ENCODE assay signal across 13 mouse cellular contexts in genomic region chr5:107272252-107273028, GRCm38 (mm10). TPM values are rescaled to one million over a fixed set of nuclear protein-coding genes. Genes with fewer than 3 reads are reported as not detected.
DNase-seq lines count a peak whose midpoint lies in the region; ATAC-seq and TF ChIP-seq lines count a peak whose summit lies in the region.
"Had no signal": no experiment of that assay in that cellular context is flagged by ENCODE, and none has a peak within 500 bp of the region (broad histone marks: within the 10 kb centered on the region; RNA-seq: fewer than 3 reads in every experiment).

No protein-coding gene starts in this region.

- TF ChIP-seq POLR2A in lung, adult 2 months (IDR thresholded peaks at IDR 0.05; ENCODE audit: borderline replicate concordance, extremely low read depth, low read depth, low read length) = no peak

- ATAC-seq in hindbrain, embryonic 16.5 days = no peak
- no peak; the same call in 1 of the 2 replicates for ATAC-seq in forebrain, embryonic 11.5 days (replicated peaks; ENCODE audit: low FRiP score)

- H3K4me2 ChIP-seq in hindbrain, embryonic 16.5 days (ENCODE audit: low read length) = no peak overlapping the region
- H3K4me2 ChIP-seq in forebrain, embryonic 11.5 days (ENCODE audit: low read depth, low read length, severe bottlenecking) = no peak overlapping the region
- H3K4me2 ChIP-seq: hindbrain, embryonic 15.5 days had no signal

- H3K4me1 ChIP-seq in lung, adult 2 months (ENCODE audit: control insufficient read depth, insufficient read depth, low read length) = peaks cover 21% of the 10 kb centered on the region
- peaks cover 4% of the 10 kb centered on the region for H3K4me1 ChIP-seq in hindbrain, embryonic 16.5 days (ENCODE audit: control insufficient read depth, insufficient read depth, low read depth, low read length)
- peaks cover 4% of the 10 kb centered on the region; the same call in 1 of the 2 replicates for H3K4me1 ChIP-seq in forebrain, embryonic 11.5 days (replicated peaks; ENCODE audit: control insufficient read depth, insufficient read depth, low read length)

- no peaks in the 10 kb centered on the region for H3K27me3 ChIP-seq in hindbrain, embryonic 16.5 days (replicated peaks; ENCODE audit: control insufficient read depth, insufficient read depth, low read length)
- H3K27me3 ChIP-seq in forebrain, embryonic 11.5 days (ENCODE audit: control insufficient read depth, insufficient read depth, low read length) = no peaks in the 10 kb centered on the region; the same call in 1 of the 2 replicates
- H3K27me3 ChIP-seq: hindbrain, embryonic 15.5 days had no signal

- H3K4me3 ChIP-seq in lung, adult 2 months (replicated peaks; ENCODE audit: extremely low read depth, low read depth, low read length) = no peak overlapping the region
- no peak overlapping the region for H3K4me3 ChIP-seq in hindbrain, embryonic 16.5 days (ENCODE audit: low read length)
- no peak overlapping the region for H3K4me3 ChIP-seq in forebrain, embryonic 11.5 days (ENCODE audit: low read depth, low read length)
- H3K4me3 ChIP-seq: erythroblast, embryonic 14.5 days; hindbrain, embryonic 15.5 days; myocyte had no signal

- no peaks in the 10 kb centered on the region for H3K9me3 ChIP-seq in hindbrain, embryonic 16.5 days (ENCODE audit: control insufficient read depth, low read length)
- H3K9me3 ChIP-seq in forebrain, embryonic 11.5 days (ENCODE audit: control insufficient read depth, low read length) = no peaks in the 10 kb centered on the region
- H3K9me3 ChIP-seq: hindbrain, embryonic 15.5 days had no signal

- H3K36me3 ChIP-seq in hindbrain, embryonic 16.5 days (ENCODE audit: control insufficient read depth, insufficient read depth, low read length) = no peaks in the 10 kb centered on the region
- no peaks in the 10 kb centered on the region for H3K36me3 ChIP-seq in forebrain, embryonic 11.5 days (ENCODE audit: control insufficient read depth, insufficient read depth, low read length)
- H3K36me3 ChIP-seq: hindbrain, embryonic 15.5 days had no signal

- H3K27ac ChIP-seq in hindbrain, embryonic 16.5 days (ENCODE audit: low read depth, low read length) = no peak overlapping the region
- H3K27ac ChIP-seq in forebrain, embryonic 11.5 days (ENCODE audit: low read depth, low read length) = no peak overlapping the region
- H3K27ac ChIP-seq: hindbrain, embryonic 15.5 days had no signal

- TF ChIP-seq CTCF in lung, adult 2 months (IDR thresholded peaks at IDR 0.05; ENCODE audit: insufficient read depth, low read length) = no peak

- 47% methylated on average over 11 of the region's 11 CpGs for WGBS in lung, adult 2 months
- WGBS in hindbrain, embryonic 16.5 days = 50% methylated on average over 11 of the region's 11 CpGs
- WGBS in forebrain, embryonic 11.5 days = 39% methylated on average over 11 of the region's 11 CpGs

- DNase-seq in adrenal gland, postnatal 14 days = peak; percentile 50
- no peak for DNase-seq in adrenal gland, postnatal 4 days (ENCODE audit: low spot score in 2 of 2)
- DNase-seq in lung, adult 2 months = peak; percentile 37
- no peak for DNase-seq in lung, postnatal 14 days
- DNase-seq in kidney, postnatal 36 days = peak; percentile 36 to 43
- peak; percentile 50 for DNase-seq in yolk sac, embryonic 10.5 days (ENCODE audit: low spot score)
- no peak for DNase-seq in forebrain, embryonic 11.5 days (ENCODE audit: low spot score)
- DNase-seq: layer of hippocampus, adult 9-11 months; left cerebral cortex, postnatal 4 days had no signal

- H3K9ac ChIP-seq in hindbrain, embryonic 16.5 days (ENCODE audit: low read depth, low read length) = no peak overlapping the region
- no peak overlapping the region for H3K9ac ChIP-seq in forebrain, embryonic 11.5 days (ENCODE audit: low read length)
- H3K9ac ChIP-seq: hindbrain, embryonic 15.5 days had no signal

RNA-seq across cellular contexts. Expression of gene Tgfbr3, which starts 17.0 kb away (rescaled TPM):
- total RNA-seq in adrenal gland, postnatal 14 days (2021) = 144 and 161 TPM in 2 replicates
- total RNA-seq in adrenal gland, postnatal 4 days (2021) = 100 to 1,000 TPM; 214 to 231 TPM
- polyA plus RNA-seq in lung, adult 2 months (2012; rRNA removed) = 44.8 and 47.3 TPM in 2 replicates
- polyA plus RNA-seq in hindbrain, embryonic 16.5 days (2015; fragmentation: Nextera tagmentation; extraction: Ambion mirVana) = 5.9 and 7.4 TPM in 2 replicates
- polyA plus RNA-seq in forebrain, embryonic 11.5 days (2014; fragmentation: Nextera tagmentation; extraction: Ambion mirVana) = 6.9 and 7.6 TPM in 2 replicates

RNA-seq across cellular contexts. Expression of gene Brdt, which starts 58.5 kb away (rescaled TPM):
- 3.5 and 4.5 TPM in 2 replicates for total RNA-seq in adrenal gland, postnatal 14 days (2021)
- total RNA-seq in adrenal gland, postnatal 4 days (2021) = 1 to 10 TPM; 5.6 to 8.2 TPM
- 0.71 and 1.1 TPM in 2 replicates for polyA plus RNA-seq in lung, adult 2 months (2012; rRNA removed)
- polyA plus RNA-seq in hindbrain, embryonic 16.5 days (2015; fragmentation: Nextera tagmentation; extraction: Ambion mirVana) = 4.2 TPM in 2 replicates
- 1.1 and 1.2 TPM in 2 replicates for polyA plus RNA-seq in forebrain, embryonic 11.5 days (2014; fragmentation: Nextera tagmentation; extraction: Ambion mirVana)
- polyA plus RNA-seq: erythroblast, embryonic 14.5 days had no signal

Comparison
In these comparisons a context has a peak if more than half of its experiments do, and no peak if none do; other contexts are left out.
1. DNase-seq: peak in adrenal gland, postnatal 14 days (single experiment), lung, adult 2 months (single experiment), kidney, postnatal 36 days (2 of 2) and yolk sac, embryonic 10.5 days (single experiment); none in adrenal gland, postnatal 4 days (0 of 2), lung, postnatal 14 days (single experiment) and forebrain, embryonic 11.5 days (single experiment).